Mouse (Mus musculus) kidney, adult 18-20 months (tissue): Measurements from ENCODE around the gene Lrrc4c.

Source experiments
- DNase-seq: peaks from one replicate; pipeline ENCODE4 v3.0.0; 2021

The Lrrc4c gene

DNA sequence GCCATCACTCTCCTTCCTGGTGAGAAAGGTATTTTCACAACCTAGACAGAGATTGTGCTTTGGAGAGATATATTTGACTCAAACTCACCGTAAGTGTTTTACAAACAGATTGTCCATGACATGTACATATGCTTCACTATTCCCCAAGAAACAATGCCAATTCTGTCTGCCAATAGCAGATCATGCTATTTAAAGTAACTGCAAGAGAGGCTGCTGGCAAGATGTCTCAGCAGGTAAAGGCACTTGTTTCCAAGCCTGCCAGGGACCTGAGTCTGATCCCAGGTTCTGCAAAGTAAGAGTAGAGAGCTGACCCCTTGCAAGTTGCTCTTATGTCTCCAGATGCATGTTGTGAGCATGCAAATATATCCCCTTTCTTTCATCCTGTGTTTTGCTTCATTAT lies 558.1 kb downstream of the Lrrc4c start:
- no peak for DNase-seq

- no peak for DNase-seq
Measured at GRCm38 (mm10) chr2:96949531-96949930, 631.6 kb downstream of the Lrrc4c start.

GRCm38 (mm10) chr2:96999521-96999920 lies 681.6 kb downstream of the Lrrc4c start:
- DNase-seq = no peak

DNA sequence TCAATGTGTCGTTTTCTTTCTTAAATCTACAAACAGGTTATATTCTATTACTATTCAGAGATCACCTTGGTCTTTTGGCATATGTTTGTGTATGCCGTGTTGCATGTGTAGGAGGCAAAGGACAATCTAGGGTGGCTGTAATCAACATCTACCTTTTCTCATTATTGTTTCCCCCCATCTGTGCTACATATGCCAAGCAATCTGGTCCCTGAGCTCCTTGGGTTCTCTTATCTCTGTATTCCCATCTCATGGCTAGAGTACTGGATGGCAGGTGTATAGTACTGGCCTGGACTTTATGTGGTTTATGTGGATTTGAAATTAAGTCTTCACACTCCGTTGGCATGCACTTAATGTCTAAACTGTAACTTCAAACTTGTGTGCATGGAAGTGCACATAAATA lies 700.4 kb downstream of the Lrrc4c start:
- no peak for DNase-seq

GRCm38 (mm10) chr2:97026991-97027390 lies 709.0 kb downstream of the Lrrc4c start:
- no peak for DNase-seq

GRCm38 (mm10) chr2:97027585-97027984 lies 709.6 kb downstream of the Lrrc4c start:
- DNase-seq = no peak

DNA sequence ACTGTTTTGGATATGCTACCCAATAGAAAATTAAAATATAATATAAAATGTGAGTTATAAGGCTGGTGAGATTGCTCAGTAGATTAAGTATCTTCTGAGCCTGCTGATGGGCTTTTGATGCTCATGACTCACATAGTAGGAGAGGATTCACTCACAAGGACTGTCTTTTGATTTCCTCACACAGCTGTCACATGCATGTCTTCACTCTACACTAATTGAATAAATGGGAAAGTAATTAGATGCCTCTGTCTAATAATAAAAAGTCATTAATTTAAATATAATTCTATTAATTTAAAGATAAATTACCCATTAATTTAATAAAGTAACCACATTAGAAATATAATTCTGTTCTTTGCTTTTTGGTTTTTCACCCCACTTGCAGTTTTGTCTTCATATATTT lies 718.4 kb downstream of the Lrrc4c start:
- DNase-seq = no peak

GRCm38 (mm10) chr2:97037024-97037814 lies 719.2 kb downstream of the Lrrc4c start:
- DNase-seq = no peak

GRCm38 (mm10) chr2:97044016-97044415 lies 726.0 kb downstream of the Lrrc4c start:
- no peak for DNase-seq

DNA sequence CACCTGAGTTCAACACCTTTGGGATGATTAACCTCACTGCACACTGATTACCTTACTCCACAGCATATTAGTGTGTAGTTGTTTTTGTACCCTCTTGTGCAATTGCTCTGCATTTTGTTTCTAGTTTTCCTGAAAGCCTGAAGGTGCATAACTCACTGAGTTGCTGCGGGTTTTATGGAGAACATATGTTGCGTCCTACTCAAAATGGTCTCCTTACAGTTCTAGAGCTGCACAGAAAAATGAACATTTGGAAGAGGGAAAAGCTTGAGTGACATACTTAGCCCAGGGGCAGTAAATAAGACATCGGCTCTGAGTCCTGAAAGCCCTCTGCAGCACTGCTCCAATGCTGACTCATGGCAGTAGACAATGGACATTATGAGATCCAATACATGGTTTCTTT lies 727.7 kb downstream of the Lrrc4c start:
- no peak for DNase-seq

DNA sequence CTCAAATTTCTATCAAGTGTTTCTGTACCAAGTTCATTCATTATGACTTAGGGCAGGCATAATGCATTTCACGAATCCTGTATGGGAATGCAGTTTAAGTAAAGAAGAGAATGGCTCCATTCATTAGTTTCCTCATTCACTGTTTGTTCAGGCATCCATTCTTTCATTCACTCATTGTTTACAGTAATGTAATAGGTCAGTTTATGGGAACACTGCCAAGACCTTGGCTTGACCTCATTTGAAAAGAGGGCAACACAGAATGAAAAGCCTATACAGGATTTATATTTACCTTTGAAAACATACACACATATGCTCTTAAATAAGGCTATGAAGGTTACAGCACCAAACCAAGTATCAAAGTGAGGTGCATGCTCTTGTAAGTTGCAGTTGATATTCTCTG lies 762.2 kb downstream of the Lrrc4c start:
- no peak for DNase-seq

GRCm38 (mm10) chr2:97097965-97098364 lies 780.0 kb downstream of the Lrrc4c start:
- DNase-seq = no peak

- no peak for DNase-seq
Measured at GRCm38 (mm10) chr2:97103398-97104162, 785.6 kb downstream of the Lrrc4c start.

GRCm38 (mm10) chr2:97124246-97124645 lies 806.3 kb downstream of the Lrrc4c start:
- DNase-seq = no peak

DNA sequence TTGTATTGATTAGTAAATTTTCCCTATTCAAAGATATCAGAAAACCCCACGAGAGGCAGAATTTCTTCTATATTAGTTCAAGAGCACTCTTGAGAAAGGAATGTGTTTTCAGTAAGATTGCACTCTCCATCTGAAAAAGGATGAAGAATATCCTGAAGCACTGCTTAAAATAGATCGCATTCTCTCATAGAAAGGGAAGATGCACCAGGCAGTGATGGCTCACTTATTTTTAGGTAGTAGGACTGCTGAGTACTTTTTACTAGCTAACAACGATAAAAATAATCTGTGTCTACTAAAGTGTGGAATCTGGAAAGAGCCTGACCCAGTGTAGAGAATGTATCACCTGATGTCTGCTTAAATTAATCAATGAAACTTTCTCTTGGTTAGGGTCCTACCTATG lies 820.5 kb downstream of the Lrrc4c start:
- DNase-seq = no peak

- no peak for DNase-seq
Measured at GRCm38 (mm10) chr2:97151626-97152194, 833.7 kb downstream of the Lrrc4c start.

DNA sequence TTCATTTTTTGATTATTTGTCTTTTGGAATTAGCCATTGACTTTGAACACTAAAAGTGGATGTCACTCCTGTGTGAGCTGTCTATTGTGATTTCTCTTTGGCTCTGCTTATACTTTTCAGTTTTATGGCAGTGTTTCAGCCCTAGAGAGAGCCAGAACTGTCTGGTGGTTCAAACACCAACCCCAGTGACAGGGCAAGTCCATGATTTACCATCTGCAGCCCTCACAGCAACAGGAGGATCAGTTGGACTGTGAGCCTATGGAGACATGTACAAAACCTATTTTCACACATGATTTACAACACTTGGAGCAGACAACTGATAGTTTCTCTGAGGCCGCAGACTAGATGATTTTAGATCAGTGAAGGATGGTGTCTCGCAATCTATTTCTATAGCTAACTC lies 847.8 kb downstream of the Lrrc4c start:
- DNase-seq = no peak

GRCm38 (mm10) chr2:97178399-97178798 lies 860.4 kb downstream of the Lrrc4c start:
- no peak for DNase-seq

GRCm38 (mm10) chr2:97196968-97197606 lies 879.1 kb downstream of the Lrrc4c start:
- DNase-seq = no peak

DNA sequence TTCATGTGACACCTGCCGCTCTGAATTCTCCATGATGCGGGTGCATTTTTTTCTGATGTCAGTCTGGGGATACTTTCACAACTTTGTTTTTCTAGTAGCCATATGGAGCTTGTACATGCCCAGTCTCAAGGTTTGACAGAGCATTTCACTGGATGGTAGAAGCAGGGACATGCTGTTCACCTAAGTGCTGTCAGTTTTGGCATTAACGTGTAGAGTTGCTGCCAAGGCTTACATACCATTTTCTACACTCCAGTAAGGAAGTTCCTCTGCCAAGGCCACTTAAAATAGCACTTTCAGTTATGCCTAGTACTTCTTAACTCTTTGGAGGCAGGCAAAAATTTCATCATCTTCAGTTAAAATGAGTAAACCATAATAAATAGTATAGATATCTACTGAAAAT lies 915.0 kb downstream of the Lrrc4c start:
- DNase-seq = no peak

GRCm38 (mm10) chr2:97234074-97234473 lies 916.1 kb downstream of the Lrrc4c start:
- no peak for DNase-seq

DNA sequence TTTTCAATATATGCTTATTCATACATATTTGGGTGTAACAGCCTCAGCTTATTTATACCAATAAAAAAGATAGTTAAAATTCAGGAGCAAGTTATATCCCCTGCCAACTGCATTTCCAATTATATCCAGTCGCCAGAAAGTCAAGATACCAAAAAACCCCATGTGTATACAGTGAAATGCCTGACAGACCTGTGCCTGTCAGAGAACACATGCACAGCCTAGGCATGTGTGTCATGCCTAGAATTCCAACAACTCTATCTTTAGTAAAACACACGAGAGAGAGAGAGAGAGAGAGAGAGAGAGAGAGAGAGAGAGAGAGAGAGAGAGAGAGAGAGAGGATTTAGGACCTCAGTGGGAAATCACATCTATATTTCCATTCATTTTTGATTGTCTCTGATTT lies 956.7 kb downstream of the Lrrc4c start:
- DNase-seq = no peak

DNA sequence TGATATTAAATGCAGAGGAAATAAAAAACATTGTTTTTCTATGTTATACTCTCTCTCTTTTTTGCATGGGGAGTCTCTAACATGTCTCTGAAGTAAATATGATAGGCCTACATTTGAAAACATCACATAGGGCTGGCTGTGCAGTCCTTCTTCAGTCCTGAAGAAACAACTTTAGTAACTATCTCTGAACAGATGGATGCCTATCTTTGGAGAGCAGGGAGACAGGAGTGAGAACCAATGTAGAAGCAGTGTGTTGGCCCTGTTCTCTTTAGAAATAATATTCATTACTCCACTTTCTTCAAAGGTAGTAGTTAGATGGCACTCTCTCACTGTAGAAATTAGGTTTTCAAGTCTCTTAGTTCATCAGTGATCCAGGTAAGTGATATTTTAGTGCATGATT lies 967.0 kb downstream of the Lrrc4c start:
- DNase-seq = no peak

- no peak for DNase-seq
Measured at GRCm38 (mm10) chr2:97294216-97294615, 976.2 kb downstream of the Lrrc4c start.
